Mouse (Mus musculus): ENCODE data around the gene Hagh. TPM values are rescaled to one million over a fixed set of nuclear protein-coding genes. Genes with fewer than 3 reads are reported as not detected.

The Hagh gene
- polyA plus RNA-seq (2015; fragmentation: Nextera tagmentation; extraction: Ambion mirVana): 233 and 241 TPM in 2 replicates

DNA sequence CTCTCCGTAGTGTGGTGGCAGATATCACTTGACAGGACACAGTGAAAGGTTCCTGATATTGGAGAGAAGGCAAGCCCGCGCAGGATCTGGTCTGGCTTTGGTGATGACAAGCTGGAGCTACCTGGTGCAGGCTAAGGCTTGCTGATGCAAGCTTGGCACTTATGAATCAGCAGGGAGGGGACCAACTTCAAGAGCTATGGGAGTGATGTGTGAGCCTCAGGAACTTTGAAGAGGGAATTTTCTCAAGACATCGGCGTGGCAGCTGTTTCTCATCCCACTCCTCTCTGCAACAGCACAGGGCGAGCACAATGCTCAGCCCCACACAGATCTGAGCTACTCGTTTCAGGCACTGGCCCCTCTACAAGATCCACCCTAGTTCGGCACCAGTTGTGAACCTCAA is at the start of gene Hagh:
TSS of gene Hagh (plus strand) at position 302 of the 400 bp plus-strand sequence.
- ATAC-seq (no peak), DNase-seq (no peak)
- WGBS (ENCODE audit: insufficient replicate concordance): 73% methylated on average over 8 of the region's 8 CpGs
- Histone ChIP-seq H3K9me3 (ENCODE audit: low read length) (no peaks in the 10 kb centered on the region), H3K4me1 (ENCODE audit: insufficient read depth) (no peaks in the 10 kb centered on the region), H3K4me2 (ENCODE audit: low read depth, low read length) (no peak within 1 kb of the TSS), H3K9ac (replicated peaks) (no peak within 1 kb of the TSS), H3K27ac (ENCODE audit: low read depth) (no peak within 1 kb of the TSS), H3K36me3 (replicated peaks; ENCODE audit: insufficient read depth, low read length) (no peaks in the 10 kb centered on the region), H3K27me3 (ENCODE audit: insufficient read depth, low read length) (no peaks in the 10 kb centered on the region), H3K4me3 (ENCODE audit: low read depth, low read length) (no peak within 1 kb of the TSS)
- TF ChIP-seq EP300 (IDR thresholded peaks at IDR 0.05; ENCODE audit: low read depth): no peak
- TF ChIP-seq CTCF (IDR thresholded peaks at IDR 0.05; ENCODE audit: low read depth): no peak

GRCm38 (mm10) chr17:24792190-24792589 is 47.8 kb upstream of the Hagh start:
- Histone ChIP-seq H3K4me3 (ENCODE audit: low read depth, low read length) (no peak overlapping the region), H3K36me3 (replicated peaks; ENCODE audit: insufficient read depth, low read length) (no peaks in the 10 kb centered on the region), H3K27me3 (ENCODE audit: insufficient read depth, low read length) (no peaks in the 10 kb centered on the region), H3K4me1 (ENCODE audit: insufficient read depth) (peaks cover 1% of the 10 kb centered on the region), H3K27ac (ENCODE audit: low read depth) (no peak overlapping the region), H3K4me2 (ENCODE audit: low read depth, low read length) (no peak overlapping the region), H3K9me3 (ENCODE audit: low read length) (no peaks in the 10 kb centered on the region), H3K9ac (replicated peaks) (no peak overlapping the region)
- WGBS (ENCODE audit: insufficient replicate concordance): 41% methylated on average over 8 of the region's 8 CpGs
- no peak for TF ChIP-seq EP300 (IDR thresholded peaks at IDR 0.05; ENCODE audit: low read depth)
- TF ChIP-seq CTCF (IDR thresholded peaks at IDR 0.05; ENCODE audit: low read depth): no peak; the same call in 1 of the 2 replicates
- DNase-seq (peak; percentile 8), ATAC-seq (no peak)

DNA sequence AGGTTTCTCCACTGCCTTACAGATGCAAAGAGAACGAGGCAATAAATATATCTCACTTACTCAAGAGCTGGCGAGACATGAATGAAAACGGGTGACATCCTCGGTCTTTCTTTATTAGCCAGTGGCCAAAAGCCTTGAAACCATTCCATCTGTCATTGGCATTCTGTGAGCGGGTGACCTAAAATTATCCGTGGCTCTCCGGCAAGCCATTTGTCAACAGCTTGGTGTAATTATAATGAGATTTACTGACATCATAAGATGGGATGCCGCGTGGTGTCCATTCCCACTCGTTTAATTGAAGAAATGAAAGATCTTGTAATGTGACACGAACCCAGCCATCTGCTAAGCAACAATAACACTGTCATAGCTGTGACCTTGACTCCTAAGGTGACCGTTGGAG is 45.2 kb upstream of the Hagh start:
- H3K27ac ChIP-seq (ENCODE audit: low read depth): no peak overlapping the region
- H3K4me3 ChIP-seq (ENCODE audit: low read depth, low read length): no peak overlapping the region
- TF ChIP-seq EP300 (IDR thresholded peaks at IDR 0.05; ENCODE audit: low read depth) (no peak), CTCF (IDR thresholded peaks at IDR 0.05; ENCODE audit: low read depth) (no peak)
- 76% methylated on average over 12 of the region's 12 CpGs for WGBS (ENCODE audit: insufficient replicate concordance)
- no peaks in the 10 kb centered on the region for H3K9me3 ChIP-seq (ENCODE audit: low read length)
- no peak overlapping the region for H3K9ac ChIP-seq (replicated peaks)
- no peaks in the 10 kb centered on the region for H3K36me3 ChIP-seq (replicated peaks; ENCODE audit: insufficient read depth, low read length)
- no peak overlapping the region for H3K4me2 ChIP-seq (ENCODE audit: low read depth, low read length)
- no peaks in the 10 kb centered on the region for H3K27me3 ChIP-seq (ENCODE audit: insufficient read depth, low read length)
- no peak for DNase-seq
- no peak for ATAC-seq
- peaks cover 3% of the 10 kb centered on the region for H3K4me1 ChIP-seq (ENCODE audit: insufficient read depth)

DNA sequence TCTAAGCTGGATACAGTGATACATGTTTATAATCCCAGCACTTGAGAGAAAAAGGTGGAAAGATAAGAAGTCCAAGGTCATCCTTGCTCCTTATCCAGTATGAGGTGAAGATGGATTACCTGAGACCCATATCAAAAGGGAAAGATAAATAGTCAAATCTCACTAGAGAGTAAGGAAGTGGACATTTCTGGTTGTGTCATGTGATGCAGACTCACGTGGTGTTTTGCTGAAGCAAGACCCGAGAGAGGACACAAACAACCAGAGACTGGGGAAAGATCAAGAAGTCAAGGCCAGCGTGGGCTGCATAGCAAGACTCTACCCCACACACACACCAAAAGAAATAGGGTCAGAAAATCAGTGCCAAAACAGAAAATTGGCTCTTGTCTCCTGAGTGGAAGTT is 43.0 kb upstream of the Hagh start:
- no peaks in the 10 kb centered on the region for H3K36me3 ChIP-seq (replicated peaks; ENCODE audit: insufficient read depth, low read length)
- peaks cover 3% of the 10 kb centered on the region for H3K4me1 ChIP-seq (ENCODE audit: insufficient read depth)
- no peaks in the 10 kb centered on the region for H3K9me3 ChIP-seq (ENCODE audit: low read length)
- no peak overlapping the region for H3K4me3 ChIP-seq (ENCODE audit: low read depth, low read length)
- H3K9ac ChIP-seq (replicated peaks): no peak overlapping the region
- DNase-seq (no peak), ATAC-seq (no peak)
- WGBS (ENCODE audit: insufficient replicate concordance): 25% methylated on average over 3 of the region's 3 CpGs
- no peak overlapping the region for H3K4me2 ChIP-seq (ENCODE audit: low read depth, low read length)
- H3K27me3 ChIP-seq (ENCODE audit: insufficient read depth, low read length): no peaks in the 10 kb centered on the region
- TF ChIP-seq EP300 (IDR thresholded peaks at IDR 0.05; ENCODE audit: low read depth) (no peak), CTCF (IDR thresholded peaks at IDR 0.05; ENCODE audit: low read depth) (no peak)
- no peak overlapping the region for H3K27ac ChIP-seq (ENCODE audit: low read depth)

DNA sequence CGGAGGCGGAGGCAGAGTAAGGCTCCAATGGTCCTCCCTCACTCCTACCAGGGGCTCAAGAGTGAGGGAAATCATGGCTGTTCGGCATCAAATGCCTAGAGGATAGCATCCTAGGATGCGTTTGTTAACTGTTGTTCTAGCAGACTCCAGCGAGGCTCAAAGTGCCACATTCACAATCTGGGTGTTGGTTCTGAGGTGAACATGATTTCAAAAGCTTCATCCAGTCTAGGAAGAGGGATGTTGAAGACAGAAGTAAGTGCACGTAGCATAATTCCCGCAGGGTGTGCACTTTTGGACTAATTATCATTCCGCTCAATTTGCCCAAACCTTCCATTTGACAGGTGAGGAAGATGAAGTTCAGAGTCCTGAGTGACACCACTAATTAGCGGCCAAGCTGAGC is 41.7 kb upstream of the Hagh start:
- DNase-seq (no peak), ATAC-seq (no peak)
- WGBS (ENCODE audit: insufficient replicate concordance): 66% methylated on average over 9 of the region's 9 CpGs
- no peaks in the 10 kb centered on the region for H3K36me3 ChIP-seq (replicated peaks; ENCODE audit: insufficient read depth, low read length)
- no peaks in the 10 kb centered on the region for H3K9me3 ChIP-seq (ENCODE audit: low read length)
- H3K9ac ChIP-seq (replicated peaks): no peak overlapping the region
- no peak overlapping the region for H3K27ac ChIP-seq (ENCODE audit: low read depth)
- no peaks in the 10 kb centered on the region for H3K27me3 ChIP-seq (ENCODE audit: insufficient read depth, low read length)
- TF ChIP-seq CTCF (IDR thresholded peaks at IDR 0.05; ENCODE audit: low read depth) (no peak), EP300 (IDR thresholded peaks at IDR 0.05; ENCODE audit: low read depth) (no peak)
- peaks cover 3% of the 10 kb centered on the region for H3K4me1 ChIP-seq (ENCODE audit: insufficient read depth)
- no peak overlapping the region for H3K4me3 ChIP-seq (ENCODE audit: low read depth, low read length)
- H3K4me2 ChIP-seq (ENCODE audit: low read depth, low read length): no peak overlapping the region

GRCm38 (mm10) chr17:24799476-24799875 is 40.5 kb upstream of the Hagh start:
- Histone ChIP-seq H3K4me2 (ENCODE audit: low read depth, low read length) (no peak overlapping the region), H3K27me3 (ENCODE audit: insufficient read depth, low read length) (no peaks in the 10 kb centered on the region), H3K36me3 (replicated peaks; ENCODE audit: insufficient read depth, low read length) (no peaks in the 10 kb centered on the region), H3K9ac (replicated peaks) (no peak overlapping the region), H3K9me3 (ENCODE audit: low read length) (no peaks in the 10 kb centered on the region), H3K4me1 (ENCODE audit: insufficient read depth) (peaks cover 7% of the 10 kb centered on the region), H3K27ac (ENCODE audit: low read depth) (no peak overlapping the region), H3K4me3 (ENCODE audit: low read depth, low read length) (no peak overlapping the region)
- WGBS (ENCODE audit: insufficient replicate concordance): 74% methylated on average over 4 of the region's 4 CpGs
- no peak for DNase-seq
- TF ChIP-seq EP300 (IDR thresholded peaks at IDR 0.05; ENCODE audit: low read depth) (no peak), CTCF (IDR thresholded peaks at IDR 0.05; ENCODE audit: low read depth) (no peak)
- ATAC-seq: no peak

- Histone ChIP-seq H3K27ac (ENCODE audit: low read depth) (no peak overlapping the region), H3K9me3 (ENCODE audit: low read length) (no peaks in the 10 kb centered on the region), H3K9ac (replicated peaks) (no peak overlapping the region), H3K4me3 (ENCODE audit: low read depth, low read length) (no peak overlapping the region), H3K4me1 (ENCODE audit: insufficient read depth) (peaks cover 7% of the 10 kb centered on the region), H3K27me3 (ENCODE audit: insufficient read depth, low read length) (peaks cover 4% of the 10 kb centered on the region; the same call in 1 of the 2 replicates), H3K36me3 (replicated peaks; ENCODE audit: insufficient read depth, low read length) (no peaks in the 10 kb centered on the region), H3K4me2 (ENCODE audit: low read depth, low read length) (no peak overlapping the region)
- ATAC-seq: no peak
- 54% methylated on average over 3 of the region's 3 CpGs for WGBS (ENCODE audit: insufficient replicate concordance)
- peak; percentile 6; the same call in 1 of the 2 replicates for TF ChIP-seq CTCF (IDR thresholded peaks at IDR 0.05; ENCODE audit: low read depth)
- TF ChIP-seq EP300 (IDR thresholded peaks at IDR 0.05; ENCODE audit: low read depth): no peak
- DNase-seq: no peak
These were observed 39.4 kb upstream of the Hagh start for GRCm38 (mm10) chr17:24800524-24800923.

Data from liver, postnatal 0 days (tissue).